Mouse (Mus musculus): ENCODE results near the gene Gemin7.

The Gemin7 gene

DNA sequence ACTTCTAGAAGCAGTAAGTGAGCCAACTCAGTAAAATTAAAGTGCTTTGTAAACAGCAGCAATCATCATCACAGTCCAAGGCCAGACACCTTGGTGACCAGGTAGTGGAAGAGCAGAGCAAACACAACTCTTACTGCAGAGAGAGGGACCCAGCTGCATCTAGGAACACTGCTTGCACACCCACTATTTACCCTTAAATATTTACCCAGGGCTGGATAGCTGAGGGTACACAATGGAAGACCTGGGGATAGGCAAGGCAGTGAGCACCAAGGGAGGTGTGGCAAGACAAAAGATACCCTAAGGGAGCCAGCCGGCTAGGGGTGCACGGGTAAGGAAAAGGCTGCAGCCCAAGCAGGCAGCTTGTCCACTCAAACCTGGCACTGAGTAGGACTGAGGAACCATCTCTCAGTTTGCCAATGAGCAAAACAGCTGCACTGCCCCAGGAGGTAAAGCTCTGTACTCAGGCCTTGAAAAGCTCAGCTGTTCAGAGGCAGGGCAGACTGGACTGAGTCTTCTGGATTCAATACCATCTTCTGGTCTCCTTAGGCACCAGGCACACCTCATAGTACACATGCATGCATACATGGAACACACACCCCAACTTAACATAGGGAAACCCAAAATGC, 29.9 kb downstream of the Gemin7 start:
- in situ Hi-C loops (cut with MboI, MseI), result no loop called here

DNA sequence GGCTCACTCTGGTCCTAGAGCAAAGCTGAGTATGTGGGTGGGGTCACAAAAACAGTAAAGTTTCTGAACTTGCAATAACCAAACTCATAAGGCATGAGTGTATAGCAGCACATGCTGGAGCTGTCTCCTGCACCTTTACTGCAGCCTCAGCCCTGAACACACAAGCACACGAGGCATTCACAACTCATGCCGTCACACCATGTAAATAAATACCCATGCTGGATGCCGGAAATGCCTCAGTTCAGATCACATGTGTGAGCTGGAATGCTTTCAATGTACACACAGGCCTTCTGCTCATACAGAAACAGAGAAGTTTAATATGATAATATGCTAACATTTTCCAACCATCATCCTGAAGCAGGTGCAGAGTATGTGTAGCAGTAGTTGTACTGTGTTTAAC, 31.4 kb downstream of the Gemin7 start:
- in situ Hi-C loops (cut with MboI, MseI), result no loop called here

DNA sequence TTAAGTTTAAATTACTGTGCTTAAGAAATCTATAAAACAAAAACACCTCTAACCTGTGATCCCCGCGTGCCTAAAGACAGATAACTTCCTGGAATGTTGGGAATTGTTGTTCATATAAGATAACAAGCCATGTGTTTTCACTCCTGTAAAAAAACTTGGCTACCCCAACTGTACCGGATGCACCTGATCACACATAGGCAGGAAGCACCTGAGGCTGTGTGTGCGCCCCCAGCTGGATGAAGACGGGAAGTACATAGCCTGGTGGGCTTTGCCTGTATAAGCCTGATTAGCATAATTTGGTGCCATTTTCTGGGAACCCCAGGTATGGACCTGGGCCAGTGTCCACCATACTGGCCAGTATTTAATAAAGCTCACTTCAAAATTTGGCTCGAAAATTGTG, 33.8 kb downstream of the Gemin7 start:
- in situ Hi-C loops (cut with MboI, MseI), result no loop called here

DNA sequence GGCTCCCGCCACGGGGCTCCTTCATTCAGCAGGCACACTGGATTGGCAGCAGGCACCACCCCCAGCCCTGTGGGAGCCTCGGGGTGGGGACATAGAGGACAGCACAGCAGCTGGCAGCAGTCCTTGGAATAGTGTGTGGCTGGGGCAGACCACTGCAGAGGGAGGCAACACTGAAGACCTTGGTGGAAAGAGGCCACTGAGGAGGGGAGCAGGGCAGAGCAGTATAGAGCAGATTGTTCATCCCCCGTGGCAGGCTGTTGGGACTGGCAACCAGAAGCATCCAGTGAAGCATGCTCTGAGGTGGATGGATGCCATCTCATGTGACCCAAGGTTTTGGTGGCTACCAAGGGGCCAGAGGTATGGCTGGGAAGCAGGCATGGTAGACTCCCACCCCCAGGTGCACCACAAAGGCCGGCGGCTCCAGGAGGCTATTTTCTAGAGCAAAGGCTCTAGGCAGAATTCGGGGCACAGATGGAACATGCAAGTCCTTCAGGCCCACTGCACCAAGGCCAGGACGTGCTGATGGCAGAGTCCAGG, 35.2 kb downstream of the Gemin7 start:
- in situ Hi-C loops (cut with MboI, MseI), result no loop called here

DNA sequence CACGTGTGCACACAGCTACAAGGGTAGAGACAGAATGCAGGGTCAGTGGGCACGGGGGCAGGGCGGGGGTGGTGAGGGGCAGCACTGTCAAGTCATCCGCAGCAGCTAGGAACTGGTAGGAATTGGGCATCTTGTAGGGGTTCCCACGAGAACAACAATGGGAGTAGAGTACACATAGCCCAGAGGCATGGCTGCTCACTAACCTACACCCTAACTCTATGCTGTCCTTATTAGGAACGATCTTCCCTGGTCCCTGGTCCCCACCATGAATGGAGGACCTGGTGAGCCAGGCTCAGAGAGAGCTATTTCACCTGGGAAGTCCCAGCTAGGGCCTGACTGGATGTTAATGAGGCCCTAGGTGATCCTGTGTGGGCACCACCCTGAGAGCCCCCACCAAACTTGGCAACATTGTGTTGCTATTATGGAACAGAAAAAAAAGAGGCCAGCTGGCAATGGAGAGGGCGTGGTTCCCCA, 35.7 kb downstream of the Gemin7 start:
- in situ Hi-C loops (cut with MboI, MseI), result no loop called here

DNA sequence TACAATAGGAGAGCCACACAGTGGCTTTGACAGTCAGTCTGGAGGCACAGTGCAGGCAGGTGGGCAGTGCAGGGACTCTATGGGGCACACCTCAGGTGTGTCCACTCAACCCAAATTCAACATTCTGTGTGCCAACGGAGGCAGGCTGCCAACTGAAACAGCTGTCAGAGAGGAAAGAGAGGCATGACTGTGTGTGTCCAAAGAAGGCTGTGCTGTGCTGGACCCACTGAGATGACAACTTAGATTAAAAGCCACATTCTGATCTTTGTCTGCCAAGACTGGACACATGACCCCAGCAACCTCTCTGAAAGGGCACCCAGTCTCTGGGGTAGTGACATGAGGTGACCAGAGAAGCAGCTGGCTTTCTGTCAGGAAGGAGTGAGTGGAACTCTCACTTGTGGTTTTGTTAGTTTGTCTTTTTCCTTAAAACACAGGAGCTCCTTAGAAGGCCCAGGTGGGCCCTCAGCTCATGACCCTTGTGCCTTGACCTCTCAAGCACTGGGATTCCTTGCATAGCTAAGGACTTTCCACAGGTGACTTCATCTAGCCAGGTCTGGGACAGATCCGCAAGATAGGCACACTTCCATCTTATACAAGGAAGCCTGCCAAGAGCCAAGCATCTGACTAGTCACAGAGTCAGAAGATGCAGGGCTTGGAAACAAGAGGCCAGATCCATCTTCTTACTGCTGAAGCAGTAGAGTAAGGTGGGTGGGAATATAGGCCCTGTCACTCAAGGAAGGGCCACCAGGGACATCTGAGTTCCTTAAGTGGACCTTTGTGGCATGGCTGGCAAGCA, 36.4 kb downstream of the Gemin7 start:
- in situ Hi-C loops (cut with MboI, MseI), result no loop called here

DNA sequence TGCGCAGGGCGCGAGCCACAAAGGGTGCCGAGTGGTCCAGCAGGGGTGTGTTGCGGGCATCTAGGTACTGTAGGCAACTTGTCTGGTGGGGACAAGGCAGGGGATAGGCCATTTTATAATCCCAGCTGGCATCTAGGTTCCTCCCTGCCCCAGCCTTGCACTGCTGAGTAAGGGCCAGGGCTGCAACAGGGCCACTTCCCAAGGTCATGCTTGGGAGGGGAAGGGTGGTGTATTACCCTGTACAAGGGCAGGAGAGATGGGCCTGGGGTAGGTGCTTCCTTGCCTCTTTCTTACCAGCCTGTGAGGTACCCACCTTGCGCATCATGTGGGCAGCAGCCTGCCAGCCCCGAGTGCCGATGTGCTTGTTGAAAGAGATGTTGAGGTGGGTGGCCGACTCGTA, 42.7 kb downstream of the Gemin7 start:
- in situ Hi-C loops (cut with MboI, MseI), result no loop called here

DNA sequence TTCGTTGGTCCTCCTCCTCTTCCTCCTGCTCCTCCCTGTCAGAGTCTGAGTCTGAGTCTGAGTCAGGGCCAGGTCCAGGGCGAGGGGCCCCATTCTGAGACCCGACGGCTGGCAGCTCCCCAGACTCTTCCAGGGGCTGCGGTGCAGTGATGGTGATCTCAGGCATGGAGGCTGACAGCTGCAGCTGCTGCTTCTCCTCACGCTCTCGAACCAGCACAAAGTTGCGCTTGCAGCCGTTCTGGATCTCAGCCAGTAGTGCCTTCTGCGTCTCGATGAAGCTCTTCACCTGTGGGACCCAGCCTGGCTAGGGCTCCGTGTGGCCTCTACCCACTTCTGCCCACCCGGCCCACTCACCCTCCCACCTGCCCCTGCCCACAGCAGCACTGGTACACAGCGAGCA, 45.2 kb downstream of the Gemin7 start:
- in situ Hi-C loops (cut with MboI, MseI), result no loop called here

DNA sequence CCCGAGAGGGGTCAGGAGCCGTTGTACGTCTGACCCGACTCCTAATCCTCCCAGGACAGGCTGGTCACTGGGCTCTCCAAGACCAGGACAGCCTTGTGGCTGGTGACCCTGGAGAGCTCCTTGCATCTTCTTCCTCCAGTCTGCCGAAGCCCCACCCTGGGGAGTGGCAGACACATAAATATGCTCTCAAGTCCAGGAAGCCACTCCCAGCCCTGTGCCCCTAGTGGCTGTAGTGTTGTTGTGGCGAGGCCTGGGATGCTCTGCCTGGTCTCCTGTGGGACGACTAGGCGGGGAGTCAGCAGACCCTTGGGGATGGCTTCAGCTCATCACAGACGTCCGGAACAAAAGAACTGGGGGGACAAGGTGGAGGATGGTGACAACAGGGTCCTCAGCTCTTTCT, 46.3 kb downstream of the Gemin7 start:
- in situ Hi-C loops (cut with MboI, MseI), result no loop called here

DNA sequence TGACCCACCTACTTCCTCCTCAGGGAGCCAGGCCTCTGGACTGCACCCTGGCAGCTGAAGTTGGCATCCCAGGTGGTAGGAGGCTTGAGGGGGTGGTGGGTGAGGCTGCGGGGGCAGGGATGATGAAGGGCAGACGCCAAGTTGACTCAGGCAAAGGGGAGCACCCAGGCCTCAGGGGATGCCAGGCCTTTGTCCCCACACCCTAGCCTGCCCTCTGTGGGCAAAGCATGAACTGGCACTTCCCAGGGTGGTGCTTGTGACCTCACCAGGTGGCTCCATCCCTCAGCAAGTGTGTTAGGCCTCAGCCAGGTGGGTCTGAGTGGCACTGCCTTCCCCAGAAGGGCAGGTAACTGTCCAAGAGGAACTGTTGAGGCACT, 52.3 kb downstream of the Gemin7 start:
- in situ Hi-C loops (cut with MboI, MseI), result no loop called here

DNA sequence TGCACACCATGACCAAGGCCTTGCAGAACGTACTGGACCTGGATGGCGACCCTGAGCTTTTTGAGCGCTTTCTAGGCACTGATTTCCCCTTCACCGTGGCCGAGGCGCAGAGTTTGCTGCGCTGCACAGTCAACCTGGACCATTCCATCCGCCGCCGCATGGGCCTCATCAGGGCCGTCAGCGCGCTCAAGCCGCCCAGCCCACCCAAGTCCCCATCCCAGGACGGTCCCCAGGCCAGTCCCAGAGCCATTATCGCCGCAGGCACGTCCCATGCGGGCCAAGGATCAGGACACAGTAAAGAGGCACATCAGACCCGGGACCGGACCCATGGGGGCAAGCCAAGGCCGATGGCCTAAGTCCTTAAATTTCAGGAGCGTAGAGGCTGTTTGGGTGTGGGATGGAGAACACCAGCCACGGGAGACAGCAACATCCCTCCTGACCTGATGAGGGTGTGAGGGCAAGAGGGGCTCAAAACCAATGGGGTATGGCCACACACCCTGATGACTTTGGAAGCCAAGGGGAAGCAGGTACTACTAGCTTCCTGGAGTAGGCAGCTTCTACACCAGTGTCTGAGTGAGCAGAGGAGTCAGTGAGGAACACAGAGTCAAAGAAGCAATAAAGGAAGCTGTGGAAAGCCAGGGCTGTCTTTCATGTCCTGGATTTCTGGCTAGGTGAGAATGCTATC, 52.8 kb downstream of the Gemin7 start:
- in situ Hi-C loops (cut with MboI, MseI), result no loop called here

DNA sequence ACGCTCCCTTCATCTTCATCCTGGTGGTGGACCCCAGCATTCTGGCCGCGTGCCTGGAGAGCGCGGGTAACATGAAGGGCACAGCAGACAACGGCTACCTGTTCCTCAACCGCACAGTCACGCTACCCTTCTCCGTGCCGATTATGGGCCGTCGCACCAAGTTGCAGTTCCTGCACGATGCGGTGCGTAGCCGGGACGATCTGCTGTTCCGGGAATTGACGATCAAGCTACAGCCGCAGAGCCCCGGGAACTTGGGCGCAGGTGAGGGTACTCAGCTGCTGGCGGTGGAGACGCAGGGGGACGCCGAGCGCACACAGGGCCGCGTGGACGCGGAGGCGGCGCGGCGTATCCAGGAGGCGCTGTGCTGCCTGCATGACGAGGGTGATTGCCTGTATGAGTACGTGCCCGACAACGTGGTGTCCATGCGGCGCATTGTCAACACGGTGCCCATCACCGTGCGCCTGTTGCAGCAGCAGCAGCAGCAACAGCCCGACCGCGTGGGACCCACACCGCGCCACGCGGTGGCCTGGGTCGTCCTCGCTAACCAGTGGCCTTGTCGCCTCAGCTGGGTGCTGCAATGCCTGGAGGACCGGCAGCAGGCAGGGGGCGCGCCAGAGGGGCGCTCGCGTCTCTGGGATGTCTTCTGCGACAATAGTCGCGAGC, 53.5 kb downstream of the Gemin7 start:
- in situ Hi-C loops (cut with MboI, MseI), result no loop called here

DNA sequence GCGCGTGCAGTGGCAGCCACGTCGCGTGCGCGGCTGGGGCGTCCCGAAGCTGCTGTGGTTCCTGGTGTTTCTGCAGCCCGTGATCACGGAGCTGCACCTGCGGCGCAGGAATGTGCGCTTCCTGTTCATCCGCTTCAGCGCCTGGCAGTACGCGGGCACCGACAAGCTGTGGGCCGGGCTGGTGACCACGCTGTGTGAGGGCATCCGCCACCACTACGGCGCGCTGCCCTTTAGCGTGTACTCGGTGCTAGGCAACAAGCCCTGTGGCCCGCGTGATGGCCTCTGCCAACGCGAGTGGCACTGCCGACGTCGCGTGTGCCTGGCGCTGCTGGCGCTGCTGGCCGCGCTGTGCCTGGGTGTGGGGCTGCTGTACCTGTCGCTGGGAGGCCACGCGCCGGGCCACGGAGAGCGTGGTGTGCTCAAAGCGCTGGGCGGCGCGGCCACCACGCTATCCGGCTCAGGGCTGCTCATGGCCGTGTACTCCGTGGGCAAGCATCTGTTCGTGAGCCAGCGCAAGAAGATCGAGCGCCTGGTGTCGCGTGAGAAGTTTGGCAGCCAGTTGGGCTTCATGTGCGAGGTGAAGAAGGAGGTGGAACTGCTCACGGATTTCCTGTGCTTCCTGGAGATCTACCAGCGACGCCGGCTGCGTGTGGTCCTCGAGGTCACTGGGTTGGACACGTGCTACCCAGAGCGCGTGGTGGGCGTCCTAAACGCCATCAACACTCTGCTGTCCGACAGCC, 54.2 kb downstream of the Gemin7 start:
- in situ Hi-C loops (cut with MboI, MseI), result no loop called here

DNA sequence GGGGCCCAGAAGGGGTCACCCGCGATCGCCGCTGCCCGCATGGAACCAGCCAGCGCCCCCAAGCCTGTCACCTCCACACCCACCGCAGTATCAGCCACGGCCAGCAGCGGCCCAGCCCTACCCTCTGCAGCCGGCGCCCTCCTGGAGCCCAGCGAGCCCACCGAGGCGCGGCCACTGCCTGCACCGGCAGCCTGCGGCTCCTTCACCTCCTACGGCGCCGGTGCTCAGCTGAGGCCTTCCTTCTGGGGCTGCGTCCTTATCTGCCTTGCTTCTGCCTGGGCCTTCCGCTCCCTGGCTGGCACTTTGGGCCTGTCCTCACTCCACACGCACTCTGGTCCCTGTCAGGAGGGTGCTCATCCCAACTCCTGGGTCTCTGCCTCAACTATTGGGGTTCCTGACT, 57.4 kb downstream of the Gemin7 start:
- in situ Hi-C loops (cut with MboI, MseI), result no loop called here

DNA sequence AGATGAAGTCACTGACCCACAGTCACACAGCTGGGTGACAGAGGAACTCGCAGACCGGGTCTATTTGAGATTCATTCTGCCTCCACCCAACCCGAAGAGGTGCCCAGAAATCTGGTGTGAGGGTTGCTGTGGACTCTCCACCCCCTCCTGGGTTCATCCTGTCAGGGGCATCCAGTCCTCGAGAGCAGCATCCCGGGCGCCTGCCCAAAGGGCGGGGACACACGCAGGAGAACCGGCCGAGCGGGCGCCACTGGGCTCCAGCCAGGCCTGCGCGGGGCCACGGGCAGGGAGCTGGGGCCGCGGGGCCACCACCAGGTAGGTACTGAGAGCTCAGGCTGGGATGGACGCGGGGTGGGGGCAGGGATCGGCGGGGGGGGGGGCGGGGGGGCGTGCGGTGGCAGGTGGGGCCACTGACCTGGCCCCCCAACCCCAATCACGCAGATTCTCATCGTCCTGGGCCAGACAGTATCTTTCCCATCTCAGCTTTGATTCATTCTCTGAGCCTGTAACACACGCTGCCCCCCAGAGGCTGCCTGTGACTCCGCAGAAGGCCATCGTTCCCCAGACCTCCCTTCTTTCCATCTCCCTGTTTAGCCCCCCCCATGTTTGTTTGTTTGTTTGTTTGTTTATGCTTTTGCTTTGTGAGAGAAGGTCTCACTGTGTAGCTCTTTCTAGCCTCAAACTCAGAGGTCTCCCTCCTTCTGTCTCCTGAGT, 59.6 kb downstream of the Gemin7 start, which contains the start of gene Nkpd1:
Nkpd1 (plus strand) TSS at position 187 of the 714 bp plus-strand sequence.
- in situ Hi-C loops (cut with MboI, MseI), result loop anchor here (5.0 kb wide), 1 partner anchor 116 kb away; the partner anchor contains the start of genes Ckm and Klc3

All from T-helper 2 cell (primary cell).